Mouse (Mus musculus) G1E (cell line): ENCODE data around the gene Fermt3.

Experiments
- CTCF ChIP-seq: IDR thresholded peaks from 2 replicates; pipeline ENCODE4 v1.5.1; 2012; ENCODE audit warnings: low read depth, low read length, inconsistent platforms, mixed read lengths
- GATA1 ChIP-seq: IDR thresholded peaks from 2 replicates; pipeline ENCODE4 v1.6.1; 2012; ENCODE audit warnings: borderline replicate concordance, low read length, inconsistent platforms, mixed read lengths
- POLR2AphosphoS5 ChIP-seq: IDR thresholded peaks from 2 replicates; pipeline ENCODE4 v1.6.1; 2012; ENCODE audit warnings: low read depth, low read length, inconsistent platforms; ENCODE audit not compliant: insufficient replicate concordance

DNA sequence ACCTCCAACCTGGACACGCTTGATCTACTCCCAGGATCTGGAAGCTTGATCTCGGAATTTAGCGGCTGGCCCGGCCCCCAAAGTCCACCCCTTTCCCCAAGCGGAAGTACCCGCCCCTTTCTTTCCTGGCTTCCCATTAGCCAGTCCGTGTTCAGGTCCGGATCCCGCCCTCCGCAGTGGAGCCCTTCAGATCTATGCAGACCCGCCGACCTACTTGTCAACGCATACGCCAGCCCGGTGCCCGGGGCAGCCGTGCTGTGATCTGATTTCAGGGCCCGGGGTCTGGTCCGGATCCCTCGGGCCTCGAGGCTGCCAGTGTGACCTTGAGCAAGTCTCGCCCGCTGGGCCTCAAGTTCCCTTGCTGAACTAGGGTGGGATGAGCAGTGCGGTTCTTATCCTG, 23.3 kb downstream of the Fermt3 start, which contains the start of the genes Nudt22 and Trpt1:
- TF ChIP-seq CTCF (no peak), GATA1 (no peak), POLR2AphosphoS5 (no peak)
